Mouse (Mus musculus): ENCODE data around the gene Fads2. TPM values are rescaled to one million over a fixed set of nuclear protein-coding genes. Genes with fewer than 3 reads are reported as not detected.

Gene Fads2
- polyA plus RNA-seq, 1 experiment from 2014 or later, result 71.4 TPM

- no peaks in the 10 kb centered on the region for H3K27me3 ChIP-seq (replicated peaks; ENCODE audit: control insufficient read depth, insufficient read depth, low read length)
- H3K36me3 ChIP-seq (ENCODE audit: control insufficient read depth, insufficient read depth, low read length), result no peaks in the 10 kb centered on the region
- no peak overlapping the region for H3K4me3 ChIP-seq (ENCODE audit: low read depth, low read length)
- peaks cover 14% of the 10 kb centered on the region for H3K4me1 ChIP-seq (replicated peaks; ENCODE audit: control insufficient read depth, insufficient read depth, low read length)
- no peaks in the 10 kb centered on the region for H3K9me3 ChIP-seq (ENCODE audit: control insufficient read depth, low read length)
- WGBS, result 59% methylated on average over 4 of the region's 4 CpGs
- DNase-seq (ENCODE audit: low spot score) (no peak), ATAC-seq (replicated peaks; ENCODE audit: low FRiP score, low TSS enrichment, low read depth) (no peak)
- H3K9ac ChIP-seq (ENCODE audit: low read length), result no peak overlapping the region
- no peak overlapping the region for H3K4me2 ChIP-seq (ENCODE audit: low read length)
- no peak overlapping the region for H3K27ac ChIP-seq (ENCODE audit: low read depth)
Observed at GRCm38 (mm10) chr19:10046346-10046745, 55.2 kb downstream of the Fads2 start.

GRCm38 (mm10) chr19:10045707-10046106, 55.8 kb downstream of the Fads2 start:
- Histone ChIP-seq H3K36me3 (ENCODE audit: control insufficient read depth, insufficient read depth, low read length) (no peaks in the 10 kb centered on the region), H3K4me1 (replicated peaks; ENCODE audit: control insufficient read depth, insufficient read depth, low read length) (peaks cover 14% of the 10 kb centered on the region), H3K4me2 (ENCODE audit: low read length) (no peak overlapping the region), H3K9ac (ENCODE audit: low read length) (no peak overlapping the region), H3K27me3 (replicated peaks; ENCODE audit: control insufficient read depth, insufficient read depth, low read length) (no peaks in the 10 kb centered on the region), H3K9me3 (ENCODE audit: control insufficient read depth, low read length) (no peaks in the 10 kb centered on the region), H3K4me3 (ENCODE audit: low read depth, low read length) (no peak overlapping the region), H3K27ac (ENCODE audit: low read depth) (no peak overlapping the region)
- ATAC-seq (replicated peaks; ENCODE audit: low FRiP score, low TSS enrichment, low read depth) (no peak), DNase-seq (ENCODE audit: low spot score) (no peak)
- WGBS, result 74% methylated on average over 2 of the region's 2 CpGs

GRCm38 (mm10) chr19:10043643-10044042, 57.9 kb downstream of the Fads2 start:
- ATAC-seq (replicated peaks; ENCODE audit: low FRiP score, low TSS enrichment, low read depth) (no peak), DNase-seq (ENCODE audit: low spot score) (no peak)
- Histone ChIP-seq H3K9ac (ENCODE audit: low read length) (no peak overlapping the region), H3K27me3 (replicated peaks; ENCODE audit: control insufficient read depth, insufficient read depth, low read length) (no peaks in the 10 kb centered on the region), H3K4me1 (replicated peaks; ENCODE audit: control insufficient read depth, insufficient read depth, low read length) (peaks cover 16% of the 10 kb centered on the region), H3K4me2 (ENCODE audit: low read length) (no peak overlapping the region), H3K36me3 (ENCODE audit: control insufficient read depth, insufficient read depth, low read length) (no peaks in the 10 kb centered on the region), H3K27ac (ENCODE audit: low read depth) (no peak overlapping the region), H3K9me3 (ENCODE audit: control insufficient read depth, low read length) (no peaks in the 10 kb centered on the region), H3K4me3 (ENCODE audit: low read depth, low read length) (no peak overlapping the region)

GRCm38 (mm10) chr19:10042816-10043215, 58.7 kb downstream of the Fads2 start:
- Histone ChIP-seq H3K36me3 (ENCODE audit: control insufficient read depth, insufficient read depth, low read length) (no peaks in the 10 kb centered on the region), H3K9me3 (ENCODE audit: control insufficient read depth, low read length) (no peaks in the 10 kb centered on the region), H3K4me2 (ENCODE audit: low read length) (peak overlapping the region; percentile 91), H3K27me3 (replicated peaks; ENCODE audit: control insufficient read depth, insufficient read depth, low read length) (no peaks in the 10 kb centered on the region), H3K9ac (ENCODE audit: low read length) (no peak overlapping the region), H3K4me1 (replicated peaks; ENCODE audit: control insufficient read depth, insufficient read depth, low read length) (peaks cover 18% of the 10 kb centered on the region), H3K27ac (ENCODE audit: low read depth) (no peak overlapping the region), H3K4me3 (ENCODE audit: low read depth, low read length) (0 out of 2 replicates have a peak overlapping the region, but pooled peaks have one; percentile 64)
- ATAC-seq (replicated peaks; ENCODE audit: low FRiP score, low TSS enrichment, low read depth), result no peak
- no peak for DNase-seq (ENCODE audit: low spot score)
- WGBS, result 86% methylated on average over 4 of the region's 4 CpGs

GRCm38 (mm10) chr19:10042232-10042631, 59.3 kb downstream of the Fads2 start:
- DNase-seq (ENCODE audit: low spot score) (no peak), ATAC-seq (replicated peaks; ENCODE audit: low FRiP score, low TSS enrichment, low read depth) (no peak; the same call in 1 of the 2 replicates)
- H3K36me3 ChIP-seq (ENCODE audit: control insufficient read depth, insufficient read depth, low read length), result no peaks in the 10 kb centered on the region
- peak overlapping the region; percentile 91 for H3K4me2 ChIP-seq (ENCODE audit: low read length)
- WGBS, result 69% methylated on average over 6 of the region's 6 CpGs
- H3K9ac ChIP-seq (ENCODE audit: low read length), result peak overlapping the region; percentile 57
- H3K4me1 ChIP-seq (replicated peaks; ENCODE audit: control insufficient read depth, insufficient read depth, low read length), result peaks cover 22% of the 10 kb centered on the region
- H3K27ac ChIP-seq (ENCODE audit: low read depth), result no peak overlapping the region
- peak overlapping the region; percentile 64 for H3K4me3 ChIP-seq (ENCODE audit: low read depth, low read length)
- H3K9me3 ChIP-seq (ENCODE audit: control insufficient read depth, low read length), result no peaks in the 10 kb centered on the region
- H3K27me3 ChIP-seq (replicated peaks; ENCODE audit: control insufficient read depth, insufficient read depth, low read length), result no peaks in the 10 kb centered on the region

GRCm38 (mm10) chr19:10041388-10042148, 60.0 kb downstream of the Fads2 start, which contains the start of gene Fads3:
Gene Fads3, plus strand, starts transcription at chr19:10041569.
- H3K9me3 ChIP-seq (ENCODE audit: control insufficient read depth, low read length), result no peaks in the 10 kb centered on the region
- peak within 1 kb of the TSS; percentile 57 for H3K9ac ChIP-seq (ENCODE audit: low read length)
- H3K27me3 ChIP-seq (replicated peaks; ENCODE audit: control insufficient read depth, insufficient read depth, low read length), result no peaks in the 10 kb centered on the region
- peaks cover 22% of the 10 kb centered on the region for H3K4me1 ChIP-seq (replicated peaks; ENCODE audit: control insufficient read depth, insufficient read depth, low read length)
- H3K4me2 ChIP-seq (ENCODE audit: low read length), result peak within 1 kb of the TSS; percentile 91
- under 1% methylated on average over 65 of the region's 69 CpGs for WGBS
- ATAC-seq (replicated peaks; ENCODE audit: low FRiP score, low TSS enrichment, low read depth) (peak; percentile 90), DNase-seq (ENCODE audit: low spot score) (peak; percentile 84)
- peak within 1 kb of the TSS; percentile 64 for H3K4me3 ChIP-seq (ENCODE audit: low read depth, low read length)
- 0 out of 2 replicates have a peak within 1 kb of the TSS, but pooled peaks have one; percentile 17 for H3K27ac ChIP-seq (ENCODE audit: low read depth)
- H3K36me3 ChIP-seq (ENCODE audit: control insufficient read depth, insufficient read depth, low read length), result no peaks in the 10 kb centered on the region

- H3K27ac ChIP-seq (ENCODE audit: low read depth), result no peak overlapping the region
- no peak for DNase-seq (ENCODE audit: low spot score)
- peaks cover 3% of the 10 kb centered on the region; the same call in 1 of the 2 replicates for H3K36me3 ChIP-seq (ENCODE audit: control insufficient read depth, insufficient read depth, low read length)
- peak overlapping the region; percentile 64 for H3K4me3 ChIP-seq (ENCODE audit: low read depth, low read length)
- H3K9me3 ChIP-seq (ENCODE audit: control insufficient read depth, low read length), result no peaks in the 10 kb centered on the region
- H3K27me3 ChIP-seq (replicated peaks; ENCODE audit: control insufficient read depth, insufficient read depth, low read length), result no peaks in the 10 kb centered on the region
- 9% methylated on average over 19 of the region's 20 CpGs for WGBS
- peaks cover 22% of the 10 kb centered on the region for H3K4me1 ChIP-seq (replicated peaks; ENCODE audit: control insufficient read depth, insufficient read depth, low read length)
- H3K4me2 ChIP-seq (ENCODE audit: low read length), result peak overlapping the region; percentile 91
- ATAC-seq (replicated peaks; ENCODE audit: low FRiP score, low TSS enrichment, low read depth), result no peak; the same call in 1 of the 2 replicates
- H3K9ac ChIP-seq (ENCODE audit: low read length), result peak overlapping the region; percentile 57
Observed at GRCm38 (mm10) chr19:10040866-10041387, 60.6 kb downstream of the Fads2 start.

- H3K9ac ChIP-seq (ENCODE audit: low read length), result no peak overlapping the region
- no peaks in the 10 kb centered on the region for H3K27me3 ChIP-seq (replicated peaks; ENCODE audit: control insufficient read depth, insufficient read depth, low read length)
- no peak for ATAC-seq (replicated peaks; ENCODE audit: low FRiP score, low TSS enrichment, low read depth)
- peaks cover 22% of the 10 kb centered on the region for H3K4me1 ChIP-seq (replicated peaks; ENCODE audit: control insufficient read depth, insufficient read depth, low read length)
- DNase-seq (ENCODE audit: low spot score), result no peak
- peaks cover 10% of the 10 kb centered on the region; the same call in 1 of the 2 replicates for H3K36me3 ChIP-seq (ENCODE audit: control insufficient read depth, insufficient read depth, low read length)
- H3K4me3 ChIP-seq (ENCODE audit: low read depth, low read length), result no peak overlapping the region
- H3K27ac ChIP-seq (ENCODE audit: low read depth), result no peak overlapping the region
- H3K4me2 ChIP-seq (ENCODE audit: low read length), result no peak overlapping the region
- WGBS, result 81% methylated on average over 2 of the region's 2 CpGs
- H3K9me3 ChIP-seq (ENCODE audit: control insufficient read depth, low read length), result no peaks in the 10 kb centered on the region
Observed at GRCm38 (mm10) chr19:10039615-10040014, 61.9 kb downstream of the Fads2 start.
